Mouse (Mus musculus): Measurements from ENCODE around the gene BC030867.

GRCm38 (mm10) chr11:102211936-102212341 lies 36.7 kb upstream of the BC030867 start:
- no peak for TF ChIP-seq CTCF (IDR thresholded peaks at IDR 0.05; ENCODE audit: extremely low read depth, insufficient read length, insufficient replicate concordance, low read depth, low read length)
- TF ChIP-seq POLR2A (IDR thresholded peaks at IDR 0.05; ENCODE audit: low read depth, low read length), result no peak
